Mouse (Mus musculus) frontal cortex, postnatal 14 days (tissue): Measurements from ENCODE around the gene Mmp8.

Experiments
- DNase-seq, 2 experiments: peaks; one replicate each; pipeline ENCODE4 v3.0.0; 2022; ENCODE audit warnings: low spot score in 2 of 2

The Mmp8 gene

GRCm38 (mm10) chr9:7558221-7559017 is at the start of gene Mmp8:
Mmp8 (plus strand) TSS chr9:7558456.
- no peak for DNase-seq

- DNase-seq, result no peak
Observed at GRCm38 (mm10) chr9:7509619-7510233, 48.5 kb upstream of the Mmp8 start.

GRCm38 (mm10) chr9:7517944-7518571 is 40.2 kb upstream of the Mmp8 start:
- no peak for DNase-seq

GRCm38 (mm10) chr9:7526255-7526940 is 31.9 kb upstream of the Mmp8 start:
- no peak for DNase-seq

- no peak for DNase-seq
Observed at GRCm38 (mm10) chr9:7542763-7543162, 15.5 kb upstream of the Mmp8 start.

- no peak for DNase-seq
Observed at GRCm38 (mm10) chr9:7544923-7545457, 13.3 kb upstream of the Mmp8 start.

- no peak for DNase-seq
Observed at GRCm38 (mm10) chr9:7545471-7545870, 12.8 kb upstream of the Mmp8 start.

GRCm38 (mm10) chr9:7545920-7546319 is 12.3 kb upstream of the Mmp8 start:
- DNase-seq, result no peak

GRCm38 (mm10) chr9:7551943-7552342 is 6.3 kb upstream of the Mmp8 start:
- no peak for DNase-seq

GRCm38 (mm10) chr9:7553536-7553935 is 4.7 kb upstream of the Mmp8 start:
- no peak for DNase-seq

- no peak for DNase-seq
Observed at GRCm38 (mm10) chr9:7554382-7554781, 3.9 kb upstream of the Mmp8 start.

- DNase-seq, result no peak
Observed at GRCm38 (mm10) chr9:7560026-7560425, 1.8 kb downstream of the Mmp8 start.

GRCm38 (mm10) chr9:7567376-7567775 is 9.1 kb downstream of the Mmp8 start:
- no peak for DNase-seq

- DNase-seq, result no peak
Observed at GRCm38 (mm10) chr9:7567923-7568322, 9.7 kb downstream of the Mmp8 start.

- no peak for DNase-seq
Observed at GRCm38 (mm10) chr9:7570485-7570884, 12.2 kb downstream of the Mmp8 start.

GRCm38 (mm10) chr9:7571162-7571561 is 12.9 kb downstream of the Mmp8 start, which contains the start of gene Mmp27:
Mmp27 (plus strand) TSS chr9:7571396.
- DNase-seq, result no peak

GRCm38 (mm10) chr9:7572188-7572587 is 13.9 kb downstream of the Mmp8 start:
- no peak for DNase-seq

- no peak for DNase-seq
Observed at GRCm38 (mm10) chr9:7572663-7573308, 14.5 kb downstream of the Mmp8 start.

- DNase-seq, result no peak
Observed at GRCm38 (mm10) chr9:7575526-7575925, 17.3 kb downstream of the Mmp8 start.

- DNase-seq, result no peak
Observed at GRCm38 (mm10) chr9:7577371-7577770, 19.1 kb downstream of the Mmp8 start.

- DNase-seq, result no peak
Observed at GRCm38 (mm10) chr9:7590063-7590462, 31.8 kb downstream of the Mmp8 start.
